Mouse (Mus musculus): Measurements from ENCODE around the gene Ccl6.

Gene Ccl6

DNA sequence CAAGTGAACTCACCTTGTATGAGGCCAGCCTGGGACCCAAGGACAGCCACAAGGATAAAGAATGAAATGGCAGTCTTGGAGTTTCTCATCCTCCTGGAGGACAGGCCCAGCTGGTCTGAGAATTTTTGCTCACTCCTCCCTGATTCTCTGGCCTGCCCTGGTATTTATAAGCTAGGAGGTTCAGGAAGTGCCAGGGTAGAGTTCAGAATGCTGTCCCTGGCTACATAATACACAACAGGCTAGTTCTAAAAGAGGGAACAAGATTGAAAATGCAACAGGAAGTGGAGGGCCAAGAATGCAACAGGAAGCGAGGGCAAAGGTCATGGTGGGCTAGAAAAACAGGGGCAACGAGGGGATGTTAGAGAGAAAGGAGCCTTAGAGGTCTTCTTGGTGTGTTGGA, at the start of gene Ccl6:
Gene Ccl6, minus strand, starts transcription at position 235 of the 400 bp plus-strand sequence.
- in situ Hi-C loops (cut with MboI; ENCODE audit: low sequenced_read_pairs): no loop called here

DNA sequence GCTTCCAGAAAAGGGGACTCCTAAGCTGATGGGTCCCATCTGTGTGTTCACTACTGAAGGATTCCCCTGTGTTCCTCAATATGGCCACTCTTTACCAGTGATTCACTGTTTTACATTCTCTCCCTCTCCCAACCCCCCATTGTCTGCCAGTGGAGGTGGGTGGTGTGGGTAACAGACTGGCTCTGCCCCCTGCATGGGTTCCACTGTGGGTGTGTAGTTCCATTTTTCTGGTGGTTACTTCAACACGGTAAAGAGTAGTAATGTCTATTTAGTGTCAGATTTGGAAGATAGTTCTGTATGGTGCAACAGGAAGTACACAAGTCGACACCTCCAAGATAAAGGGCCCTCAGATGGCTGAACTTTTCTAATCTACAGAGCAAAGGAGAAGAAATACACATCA, 48.3 kb upstream of the Ccl6 start:
- in situ Hi-C loops (cut with MboI; ENCODE audit: low sequenced_read_pairs): no loop called here

DNA sequence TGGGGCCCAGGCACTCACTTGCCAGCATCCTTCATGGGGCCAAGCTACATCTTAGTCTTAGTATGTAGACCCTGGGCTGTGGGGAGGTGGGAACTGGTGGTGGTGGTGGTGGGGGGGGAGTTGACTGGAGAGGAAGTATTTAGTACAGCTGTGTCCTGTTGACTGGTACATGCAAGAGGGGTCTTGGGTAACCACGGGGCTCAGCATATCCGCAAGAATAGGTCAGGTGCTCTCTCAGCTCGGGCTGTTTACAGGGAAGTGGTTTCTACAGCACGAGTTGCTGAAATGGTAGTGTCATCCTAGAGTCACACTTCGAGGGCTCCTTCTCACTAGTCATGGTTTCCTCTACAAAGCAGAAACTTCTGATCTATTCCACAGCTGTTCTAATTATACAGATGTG, 47.3 kb upstream of the Ccl6 start:
- in situ Hi-C loops (cut with MboI; ENCODE audit: low sequenced_read_pairs): no loop called here

DNA sequence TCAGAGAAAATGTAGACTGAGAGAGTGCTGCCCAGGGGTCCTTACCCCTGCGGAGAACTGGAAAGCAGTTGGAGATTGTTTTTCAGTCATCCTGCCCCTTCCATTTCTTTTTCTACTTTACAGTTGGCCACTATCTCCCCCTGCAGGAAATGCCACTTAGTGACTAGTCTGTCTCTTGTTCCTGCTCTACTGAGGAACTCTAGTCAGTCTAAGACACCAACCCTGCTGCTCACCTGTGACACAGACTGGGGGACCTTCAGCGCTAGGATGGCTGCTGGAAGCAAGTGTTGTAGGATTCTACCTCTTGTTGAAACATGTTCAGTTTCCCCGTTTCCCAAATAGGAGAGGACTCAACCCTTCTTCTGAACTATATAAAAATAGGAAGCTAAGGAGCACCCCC, 46.6 kb upstream of the Ccl6 start:
- in situ Hi-C loops (cut with MboI; ENCODE audit: low sequenced_read_pairs): no loop called here

DNA sequence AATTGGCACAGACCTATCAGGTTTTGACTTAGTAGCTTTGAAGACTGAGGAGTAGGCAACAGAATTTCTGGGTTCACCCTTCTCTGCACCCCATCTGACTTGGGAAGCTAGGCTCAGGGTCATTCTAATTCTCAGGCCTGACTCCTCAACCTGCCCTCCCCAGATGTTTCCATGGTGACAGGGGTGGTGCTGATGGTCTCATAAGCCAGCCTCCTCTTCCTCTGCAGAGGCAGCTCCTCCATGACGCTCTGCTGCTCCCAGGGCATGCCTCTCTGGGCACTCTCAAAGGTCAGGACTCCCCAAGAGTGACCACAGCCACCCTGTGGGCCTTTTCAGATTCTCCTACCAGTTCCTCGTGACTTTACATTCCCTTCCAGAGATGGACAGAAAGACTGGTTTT, 46.0 kb upstream of the Ccl6 start:
- in situ Hi-C loops (cut with MboI; ENCODE audit: low sequenced_read_pairs): no loop called here

DNA sequence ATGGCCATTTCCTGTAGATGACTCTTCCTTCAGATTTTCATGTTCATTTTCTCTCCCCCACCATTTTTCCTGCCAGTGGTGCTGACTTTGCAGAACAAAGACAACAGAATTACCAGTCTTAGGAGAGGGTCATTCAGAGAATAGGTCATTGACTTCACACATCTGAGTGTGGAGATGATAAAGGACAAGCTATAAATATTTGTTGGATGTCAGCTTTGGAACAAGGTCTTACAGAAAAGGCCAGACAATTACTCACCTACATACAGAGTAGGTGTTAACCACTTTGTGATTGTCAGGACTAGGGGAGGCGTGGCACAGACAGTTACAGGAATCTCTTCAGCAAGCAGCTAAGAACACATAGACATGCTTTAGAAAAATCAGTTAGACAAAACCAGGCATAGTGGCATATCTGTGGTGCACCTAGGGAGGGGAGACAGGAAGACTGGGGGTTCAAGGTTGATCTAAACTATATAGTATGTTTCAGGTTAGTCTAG, 43.9 kb upstream of the Ccl6 start:
- in situ Hi-C loops (cut with MboI; ENCODE audit: low sequenced_read_pairs): no loop called here

DNA sequence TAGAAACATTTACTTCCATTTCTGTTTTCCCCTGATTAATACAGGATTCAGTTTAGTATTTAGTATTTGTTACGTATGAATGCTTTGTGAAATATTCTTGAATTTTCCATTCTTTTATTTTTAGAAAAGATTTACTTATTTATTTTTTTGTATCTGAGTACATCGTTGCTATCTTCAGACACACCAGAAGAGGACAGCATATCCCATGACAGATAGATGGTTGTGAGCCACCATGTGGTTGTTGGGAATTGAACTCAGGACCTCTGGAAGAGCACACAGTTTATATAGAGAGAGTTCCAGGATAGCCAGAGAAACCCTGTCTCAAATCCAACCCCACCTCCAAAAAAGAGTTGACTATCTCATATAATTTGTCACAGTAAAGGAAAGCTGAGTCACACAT, 42.0 kb upstream of the Ccl6 start:
- in situ Hi-C loops (cut with MboI; ENCODE audit: low sequenced_read_pairs): loop anchor here (5.0 kb wide), 1 partner anchor 68 kb away; no protein-coding TSS in a partner anchor

DNA sequence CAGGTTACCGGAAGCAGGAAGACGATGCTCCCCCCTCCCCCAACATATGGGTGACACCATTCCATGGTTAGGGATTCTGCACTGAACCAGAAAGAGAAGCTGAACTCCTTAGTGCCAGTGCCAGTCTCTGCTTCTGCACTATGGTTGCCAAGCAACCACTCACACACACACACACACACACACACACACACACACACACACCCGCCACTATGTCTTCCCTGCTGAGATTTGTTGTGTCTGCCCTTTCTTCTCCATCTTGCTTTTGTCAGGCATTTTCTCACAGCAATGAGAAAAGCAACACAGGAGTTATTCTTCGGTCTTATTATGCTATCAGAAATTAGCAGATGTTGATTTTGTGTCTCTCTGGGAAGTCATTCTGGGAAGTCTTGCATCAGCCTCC, 41.5 kb upstream of the Ccl6 start:
- in situ Hi-C loops (cut with MboI; ENCODE audit: low sequenced_read_pairs): loop anchor here (5.0 kb wide), 1 partner anchor 67 kb away; no protein-coding TSS in a partner anchor

DNA sequence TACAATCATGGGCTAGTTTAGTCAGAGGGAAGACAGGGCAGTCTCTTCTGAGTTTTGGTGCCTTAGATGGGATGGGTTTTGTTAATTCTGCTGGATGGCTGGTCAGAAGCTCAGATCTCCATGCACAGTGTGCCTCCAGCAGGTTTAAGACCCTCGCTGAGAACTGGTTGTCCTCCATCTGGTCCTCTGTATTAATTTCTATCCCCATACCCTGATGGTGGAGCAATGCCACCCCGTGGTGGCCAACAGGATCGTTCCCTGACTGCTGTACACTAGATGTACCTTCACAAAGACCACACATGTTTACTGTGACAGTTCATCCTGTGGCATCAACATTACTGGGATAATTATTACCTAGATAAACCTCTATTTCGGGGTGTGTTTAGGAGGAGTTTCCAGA, 39.9 kb upstream of the Ccl6 start:
- in situ Hi-C loops (cut with MboI; ENCODE audit: low sequenced_read_pairs): loop anchor here (5.0 kb wide), 1 partner anchor 65 kb away; no protein-coding TSS in a partner anchor

DNA sequence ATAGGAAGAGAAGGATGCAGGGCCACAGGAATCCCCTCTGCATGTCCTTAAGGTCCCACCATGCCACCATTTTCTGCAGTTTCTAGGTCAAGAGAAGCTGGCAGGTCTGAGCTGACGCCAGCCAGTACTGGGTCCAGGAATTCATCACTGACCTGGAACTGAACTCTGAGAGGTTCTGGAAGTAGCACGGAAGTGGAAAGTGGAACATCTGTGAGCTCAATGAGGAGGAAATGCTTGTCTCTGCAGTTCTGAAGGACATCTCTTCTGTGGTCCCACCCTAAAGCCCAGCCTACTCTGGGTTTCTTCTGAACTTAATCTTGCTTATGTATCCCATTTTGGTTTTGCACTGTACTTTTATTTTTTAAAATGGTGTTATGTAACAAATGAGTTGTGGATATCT, 38.2 kb upstream of the Ccl6 start:
- in situ Hi-C loops (cut with MboI; ENCODE audit: low sequenced_read_pairs): loop anchor here (5.0 kb wide), 1 partner anchor 64 kb away; no protein-coding TSS in a partner anchor

DNA sequence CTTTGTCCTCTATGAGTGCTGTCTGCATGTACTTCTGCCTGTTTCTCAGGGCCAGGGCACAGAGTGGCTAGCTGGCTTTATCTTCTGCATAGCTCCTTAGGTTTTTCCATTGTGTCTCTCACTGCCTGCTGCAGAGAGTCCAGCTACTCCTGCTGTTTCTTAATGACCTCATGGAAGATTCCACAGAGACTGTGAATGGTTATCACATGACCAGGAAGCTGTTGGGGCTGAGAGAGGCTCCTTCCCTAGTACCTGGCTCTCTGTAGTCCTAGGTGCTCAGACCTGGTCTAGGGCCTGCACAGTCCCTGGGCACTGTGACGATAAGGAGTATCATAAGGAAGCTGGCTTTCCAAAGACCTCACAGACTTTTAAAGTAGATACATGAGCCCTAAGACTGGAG, 37.7 kb upstream of the Ccl6 start:
- in situ Hi-C loops (cut with MboI; ENCODE audit: low sequenced_read_pairs): loop anchor here (5.0 kb wide), 1 partner anchor 63 kb away; no protein-coding TSS in a partner anchor

DNA sequence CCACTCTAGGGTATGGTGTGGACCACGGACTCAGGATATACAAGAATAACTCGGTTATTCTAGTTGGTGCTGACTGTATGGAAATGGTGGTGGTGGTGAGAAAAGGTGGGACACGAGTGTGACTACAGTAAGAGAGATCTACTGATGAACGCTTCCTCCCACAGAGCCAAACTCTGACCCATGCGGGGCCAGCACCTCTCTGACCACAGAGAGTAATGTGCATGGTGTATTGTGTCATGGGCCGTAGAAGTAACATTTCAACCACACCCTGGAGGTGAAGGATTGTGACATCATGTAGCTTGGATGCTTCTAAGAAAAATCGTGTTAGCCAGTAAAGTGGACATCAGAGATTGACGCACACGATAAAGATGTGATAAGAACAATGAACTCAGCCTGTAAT, 35.9 kb upstream of the Ccl6 start:
- in situ Hi-C loops (cut with MboI; ENCODE audit: low sequenced_read_pairs): no loop called here

DNA sequence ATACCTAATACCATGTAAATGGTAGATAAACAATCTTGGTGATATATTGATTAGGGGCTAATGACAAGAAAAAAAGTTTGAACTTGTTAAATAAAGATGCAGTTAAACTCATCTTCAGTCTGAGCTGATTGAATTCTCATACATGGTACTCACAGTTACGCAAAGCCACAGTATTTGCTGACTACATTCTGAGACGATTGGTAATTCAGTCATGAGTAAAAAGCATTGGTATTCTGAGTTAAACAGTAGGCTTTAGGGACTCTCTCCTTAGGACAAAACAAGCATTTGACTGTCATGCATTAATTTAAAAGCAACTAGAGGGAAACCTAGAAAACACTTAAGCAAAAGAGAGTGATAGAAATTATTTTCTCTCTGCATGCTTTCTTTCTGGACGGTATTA, 30.7 kb upstream of the Ccl6 start:
- in situ Hi-C loops (cut with MboI; ENCODE audit: low sequenced_read_pairs): no loop called here

DNA sequence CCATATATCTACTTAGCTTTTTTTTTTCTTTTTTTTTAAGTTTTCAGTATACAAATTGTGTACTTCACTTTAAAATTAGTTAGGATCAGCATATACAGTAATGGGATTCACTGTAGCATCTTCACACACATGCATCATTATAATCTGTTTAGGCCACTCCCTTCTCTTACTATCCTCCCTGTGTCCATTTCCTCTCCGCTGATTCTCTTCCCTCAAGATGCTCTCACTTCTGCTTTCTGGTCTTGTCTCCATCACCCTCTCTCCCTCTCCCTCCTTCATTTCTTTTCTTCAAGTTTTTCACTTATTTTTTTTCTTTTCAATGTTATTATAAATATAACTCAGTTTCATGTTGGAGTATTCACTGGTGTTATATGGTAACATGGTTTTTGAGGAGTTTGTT, 26.1 kb upstream of the Ccl6 start:
- in situ Hi-C loops (cut with MboI; ENCODE audit: low sequenced_read_pairs): no loop called here

DNA sequence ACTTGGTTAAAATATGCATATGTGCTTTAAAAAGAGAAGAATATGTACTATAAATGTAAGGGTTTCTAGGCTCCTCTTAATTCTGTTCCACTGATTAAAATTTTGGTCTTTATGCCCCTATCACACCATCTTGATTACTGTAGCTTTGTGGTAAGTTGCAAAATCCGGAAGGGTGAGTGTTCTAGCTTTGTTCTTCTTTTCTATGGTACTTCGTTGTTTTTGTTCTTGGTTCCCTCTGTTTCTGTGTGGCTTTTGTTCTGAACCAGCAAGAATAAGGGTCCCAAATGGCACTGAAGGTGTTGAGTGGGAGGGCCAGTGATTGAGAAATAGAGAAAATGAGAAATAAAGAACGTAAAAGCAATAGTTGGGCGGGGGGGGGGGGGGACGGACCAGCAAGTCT, 25.4 kb upstream of the Ccl6 start:
- in situ Hi-C loops (cut with MboI; ENCODE audit: low sequenced_read_pairs): no loop called here

DNA sequence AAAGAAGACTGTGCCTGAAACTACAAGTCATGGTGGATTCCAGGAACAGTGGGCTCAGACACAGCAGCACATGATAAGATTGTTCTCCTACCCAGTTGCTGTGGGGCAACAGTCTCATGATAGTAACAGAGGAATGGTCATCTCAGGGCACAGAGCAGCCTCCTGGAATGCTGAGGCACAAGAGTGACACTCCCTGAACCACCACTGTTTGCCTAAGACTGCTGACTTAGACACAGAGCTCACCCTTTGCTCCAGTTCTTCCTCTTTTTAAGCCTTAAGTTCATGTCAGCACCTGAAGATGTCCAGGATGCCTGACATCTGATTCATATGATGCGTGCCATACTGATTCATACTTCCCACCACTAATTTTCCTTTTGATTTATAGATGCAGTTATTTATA, 23.7 kb upstream of the Ccl6 start:
- in situ Hi-C loops (cut with MboI; ENCODE audit: low sequenced_read_pairs): no loop called here

DNA sequence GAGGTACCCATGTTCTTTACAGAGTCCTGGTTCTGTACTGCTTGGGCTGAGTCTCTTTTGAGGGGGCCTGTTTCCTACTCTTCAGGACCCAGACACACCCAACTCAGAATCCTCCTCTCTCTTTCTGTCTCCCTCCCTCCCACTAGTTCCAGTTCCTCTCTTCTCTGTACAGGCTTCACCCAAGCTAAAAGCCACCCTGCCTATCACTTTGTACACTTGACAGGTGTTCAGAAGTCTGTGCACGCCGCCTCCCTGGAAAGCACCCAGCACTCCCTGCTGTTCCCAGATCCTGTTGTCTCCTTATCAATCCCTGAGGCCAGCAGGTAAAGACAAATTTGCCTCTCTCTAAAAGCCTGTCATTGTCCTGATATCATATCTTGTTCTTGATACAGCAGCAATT, 18.0 kb upstream of the Ccl6 start:
- in situ Hi-C loops (cut with MboI; ENCODE audit: low sequenced_read_pairs): no loop called here

DNA sequence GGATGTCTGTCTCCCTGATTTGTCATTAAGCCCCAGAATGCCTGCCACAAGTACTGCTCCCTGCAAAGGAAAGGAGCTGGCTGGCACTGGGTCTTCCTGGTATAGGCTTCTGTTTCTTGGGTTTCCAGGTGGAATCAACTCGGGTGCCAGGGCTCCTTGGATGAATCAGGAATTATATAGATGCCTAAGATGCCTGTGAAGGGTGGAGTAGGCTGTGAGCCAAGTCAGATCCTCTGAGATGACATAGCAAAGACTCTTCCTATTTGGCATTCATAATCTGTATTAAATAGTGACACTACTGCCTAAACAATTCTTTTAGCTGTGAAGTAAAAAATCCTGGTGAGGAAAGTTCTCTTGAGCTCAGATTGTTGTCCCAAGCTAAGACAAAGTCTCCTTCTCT, 13.5 kb upstream of the Ccl6 start:
- in situ Hi-C loops (cut with MboI; ENCODE audit: low sequenced_read_pairs): no loop called here

DNA sequence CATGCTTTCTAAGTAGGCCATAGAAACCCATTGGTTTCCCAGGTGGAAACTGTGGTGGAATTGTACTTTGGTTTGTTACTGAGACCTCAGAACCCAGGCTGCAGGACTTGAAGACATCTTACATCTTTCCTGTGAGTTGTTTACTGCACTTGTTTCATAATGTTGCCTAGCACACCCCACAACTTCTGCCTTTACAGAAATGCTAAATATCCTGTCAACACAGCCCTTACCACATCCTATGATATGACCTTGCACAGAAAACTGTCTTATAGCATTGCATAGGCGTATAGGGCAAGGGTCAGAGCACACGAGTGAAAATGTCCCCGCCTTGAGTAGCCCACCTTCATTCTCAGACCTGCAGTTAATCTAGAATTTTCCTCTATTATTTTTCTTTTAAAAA, 12.6 kb upstream of the Ccl6 start:
- in situ Hi-C loops (cut with MboI; ENCODE audit: low sequenced_read_pairs): no loop called here

DNA sequence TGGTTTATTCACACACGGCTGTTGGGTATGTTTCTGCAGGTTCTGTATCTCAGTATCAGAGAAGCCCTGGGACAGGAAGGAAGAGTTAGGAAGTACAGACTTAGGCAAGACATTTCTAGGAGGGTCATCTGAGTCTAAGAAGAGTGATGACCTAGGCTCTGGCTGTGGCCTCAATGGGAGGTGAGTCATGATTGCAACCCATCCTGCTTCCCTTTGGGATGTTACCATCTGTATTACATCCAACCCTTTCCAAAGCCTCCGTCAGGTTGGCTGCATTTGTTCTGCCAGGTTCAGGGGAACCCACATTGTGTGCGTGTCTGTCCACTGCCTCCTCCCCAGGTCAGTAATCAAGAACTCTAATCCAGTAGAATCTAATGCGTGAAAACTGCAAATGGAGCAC, 11.8 kb upstream of the Ccl6 start:
- in situ Hi-C loops (cut with MboI; ENCODE audit: low sequenced_read_pairs): no loop called here

DNA sequence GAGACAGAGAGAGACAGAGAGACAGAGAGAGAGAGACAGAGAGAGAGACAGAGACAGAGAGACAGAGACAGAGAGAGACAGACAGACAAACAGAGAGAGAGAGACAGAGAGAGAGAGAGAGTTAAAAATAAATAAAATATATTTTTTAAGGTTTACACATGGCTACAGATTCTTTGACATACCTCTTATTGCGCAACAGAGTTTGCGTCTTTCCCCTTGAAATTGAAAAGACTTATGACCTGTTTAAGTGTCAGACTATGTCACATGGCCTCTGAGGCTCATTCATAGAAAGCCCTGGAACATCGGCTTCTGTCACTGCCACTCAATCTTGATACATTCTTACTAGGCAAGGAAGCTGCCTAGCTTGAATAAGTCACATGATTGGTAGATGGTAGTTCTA, 10.5 kb upstream of the Ccl6 start:
- in situ Hi-C loops (cut with MboI; ENCODE audit: low sequenced_read_pairs): no loop called here

DNA sequence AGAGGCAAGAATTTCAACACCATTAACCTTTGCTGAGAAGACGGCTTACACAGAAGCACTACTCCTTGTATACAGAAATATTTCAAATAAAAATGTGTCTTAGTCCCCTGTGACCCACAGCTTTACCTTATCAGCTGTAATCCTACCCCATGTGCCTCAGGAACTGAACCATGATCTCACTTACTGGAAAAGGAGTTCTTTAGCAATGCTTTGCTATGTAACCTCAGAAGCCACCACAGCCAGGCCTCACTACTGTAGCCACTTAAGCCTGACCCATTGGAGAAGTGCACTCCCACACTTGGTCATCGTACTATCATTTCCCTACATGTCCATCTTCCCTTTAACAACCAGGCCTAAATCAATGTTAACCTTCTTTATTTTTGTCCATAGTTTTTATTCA, 7.7 kb upstream of the Ccl6 start:
- in situ Hi-C loops (cut with MboI; ENCODE audit: low sequenced_read_pairs): no loop called here

DNA sequence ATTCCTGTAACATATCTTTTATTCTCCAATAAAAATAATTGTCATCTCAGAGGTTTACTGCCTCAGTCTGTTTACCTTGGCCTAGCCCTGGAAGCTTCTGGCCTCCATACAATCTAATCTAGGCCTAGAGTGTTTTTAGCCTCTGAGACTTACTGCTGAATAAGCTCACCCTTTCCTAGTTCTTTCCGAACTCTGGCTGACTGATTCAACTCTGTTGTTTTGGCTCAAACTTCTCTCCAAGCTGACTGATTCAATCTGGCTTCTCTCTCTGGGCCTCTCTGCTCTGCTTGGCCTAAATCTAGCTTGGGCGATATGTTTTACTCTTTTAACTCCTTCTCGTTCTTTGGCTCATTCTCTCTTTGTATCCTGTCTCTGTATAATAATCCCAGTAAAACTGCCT, 6.1 kb upstream of the Ccl6 start:
- in situ Hi-C loops (cut with MboI; ENCODE audit: low sequenced_read_pairs): no loop called here
